Mouse (Mus musculus) stomach, embryonic 16.5 days (tissue): Measurements from ENCODE around the gene Slc25a18. TPM values are rescaled to one million over a fixed set of nuclear protein-coding genes. Genes with fewer than 3 reads are reported as not detected.

Source experiments
- ATAC-seq: fragments of 200-750 bp; cut with Nextera tagmentation; 2 replicates; pipeline ENCODE4 v1.8.0; 2017; ENCODE audit warnings: moderate number of reproducible peaks, moderate TSS enrichment; ENCODE audit not compliant: insufficient read depth, low FRiP score
- H3K27ac ChIP-seq: fragments of 300-500 bp; sonication (generic); 2 replicates; pipeline ENCODE4 v1.5.1; 2014; ENCODE audit warnings: low read length
- H3K27me3 ChIP-seq: fragments of 300-500 bp; sonication (generic); 2 replicates; pipeline ENCODE4 v1.6.1; 2014; ENCODE audit warnings: low read length, control low read depth, mixed read lengths; ENCODE audit not compliant: control insufficient read depth, insufficient read depth
- H3K36me3 ChIP-seq: fragments of 300-500 bp; sonication (generic); 2 replicates; pipeline ENCODE4 v1.6.1; 2014; ENCODE audit warnings: low read length; ENCODE audit not compliant: control insufficient read depth, insufficient read depth
- H3K4me1 ChIP-seq: fragments of 300-500 bp; sonication (generic); 2 replicates; pipeline ENCODE4 v1.6.1; 2014; ENCODE audit warnings: low read length, control low read depth, mixed read lengths; ENCODE audit not compliant: control insufficient read depth, insufficient read depth
- H3K4me2 ChIP-seq: fragments of 300-500 bp; sonication (generic); 2 replicates; pipeline ENCODE4 v1.6.1; 2014; ENCODE audit warnings: low read depth, low read length, mixed read lengths
- H3K4me3 ChIP-seq: fragments of 300-500 bp; sonication (generic); replicated peaks from 2 replicates; pipeline ENCODE4 v1.5.1; 2014; ENCODE audit warnings: mild to moderate bottlenecking, low read length
- H3K9ac ChIP-seq: fragments of 300-500 bp; sonication (generic); 2 replicates; pipeline ENCODE4 v1.6.1; 2014; ENCODE audit warnings: low read length
- H3K9me3 ChIP-seq: fragments of 300-500 bp; sonication (generic); replicated peaks from 2 replicates; pipeline ENCODE4 v1.6.1; 2016; ENCODE audit warnings: low read length, control low read depth; ENCODE audit not compliant: control insufficient read depth
- WGBS: fragments of 180-500 bp; shearing (Covaris S2); extraction: QIAGEN DNeasy Blood & Tissue Kit; methylation state at CpG from one replicate; pipeline ENCODE4 v1.1.7; 2014; 5-methylcytosine and 5-hydroxymethylcytosine counted together
- polyA plus RNA-seq: library from polyadenylated mRNA; unstranded; fragments of >200 nt; fragmentation: Nextera tagmentation; extraction: Ambion mirVana; gene quantifications from 2 replicates; pipeline ENCODE4 v1.2.1, GENCODE M21; 2015

Slc25a18 gene
- polyA plus RNA-seq, 1 experiment from 2014 or later, result 0.09 TPM

GRCm38 (mm10) chr6:120772025-120772424, 1.4 kb upstream of the Slc25a18 start:
- no peak for ATAC-seq
- H3K4me3 ChIP-seq, result no peak overlapping the region
- no peaks in the 10 kb centered on the region for H3K9me3 ChIP-seq
- H3K4me2 ChIP-seq, result no peak overlapping the region
- no peak overlapping the region for H3K27ac ChIP-seq
- no peaks in the 10 kb centered on the region for H3K36me3 ChIP-seq
- no peaks in the 10 kb centered on the region for H3K4me1 ChIP-seq
- no peak overlapping the region for H3K9ac ChIP-seq
- no peaks in the 10 kb centered on the region for H3K27me3 ChIP-seq

GRCm38 (mm10) chr6:120773763-120774162, 385 bp downstream of the Slc25a18 start:
- H3K4me1 ChIP-seq, result no peaks in the 10 kb centered on the region
- no peaks in the 10 kb centered on the region for H3K36me3 ChIP-seq
- ATAC-seq, result no peak
- H3K27ac ChIP-seq, result no peak overlapping the region
- WGBS, result 60% methylated on average over 6 of the region's 6 CpGs
- H3K4me3 ChIP-seq, result no peak overlapping the region
- H3K4me2 ChIP-seq, result no peak overlapping the region
- H3K27me3 ChIP-seq, result no peaks in the 10 kb centered on the region
- H3K9me3 ChIP-seq, result no peaks in the 10 kb centered on the region
- H3K9ac ChIP-seq, result no peak overlapping the region

GRCm38 (mm10) chr6:120776286-120776685, 2.9 kb downstream of the Slc25a18 start:
- H3K4me2 ChIP-seq, result no peak overlapping the region
- H3K9me3 ChIP-seq, result no peaks in the 10 kb centered on the region
- WGBS, result 82% methylated on average over 3 of the region's 3 CpGs
- no peak overlapping the region for H3K4me3 ChIP-seq
- no peaks in the 10 kb centered on the region for H3K27me3 ChIP-seq
- no peak for ATAC-seq
- H3K27ac ChIP-seq, result no peak overlapping the region
- H3K4me1 ChIP-seq, result no peaks in the 10 kb centered on the region
- H3K9ac ChIP-seq, result no peak overlapping the region
- H3K36me3 ChIP-seq, result no peaks in the 10 kb centered on the region

- H3K27me3 ChIP-seq, result no peaks in the 10 kb centered on the region
- H3K9me3 ChIP-seq, result no peaks in the 10 kb centered on the region
- H3K4me3 ChIP-seq, result no peak overlapping the region
- H3K36me3 ChIP-seq, result no peaks in the 10 kb centered on the region
- H3K4me2 ChIP-seq, result no peak overlapping the region
- 60% methylated on average over 9 of the region's 9 CpGs for WGBS
- no peak overlapping the region for H3K27ac ChIP-seq
- no peak; the same call in 1 of the 2 replicates for ATAC-seq
- no peak overlapping the region for H3K9ac ChIP-seq
- H3K4me1 ChIP-seq, result no peaks in the 10 kb centered on the region
Observed at GRCm38 (mm10) chr6:120777533-120777932, 4.2 kb downstream of the Slc25a18 start.

- H3K4me2 ChIP-seq, result no peak overlapping the region
- no peaks in the 10 kb centered on the region for H3K27me3 ChIP-seq
- H3K4me3 ChIP-seq, result no peak overlapping the region
- H3K36me3 ChIP-seq, result no peaks in the 10 kb centered on the region
- H3K27ac ChIP-seq, result no peak overlapping the region
- H3K4me1 ChIP-seq, result no peaks in the 10 kb centered on the region
- H3K9ac ChIP-seq, result no peak overlapping the region
- no peaks in the 10 kb centered on the region for H3K9me3 ChIP-seq
- no peak for ATAC-seq
- WGBS, result 52% methylated on average over 3 of the region's 3 CpGs
Observed at GRCm38 (mm10) chr6:120778226-120778625, 4.8 kb downstream of the Slc25a18 start.

DNA sequence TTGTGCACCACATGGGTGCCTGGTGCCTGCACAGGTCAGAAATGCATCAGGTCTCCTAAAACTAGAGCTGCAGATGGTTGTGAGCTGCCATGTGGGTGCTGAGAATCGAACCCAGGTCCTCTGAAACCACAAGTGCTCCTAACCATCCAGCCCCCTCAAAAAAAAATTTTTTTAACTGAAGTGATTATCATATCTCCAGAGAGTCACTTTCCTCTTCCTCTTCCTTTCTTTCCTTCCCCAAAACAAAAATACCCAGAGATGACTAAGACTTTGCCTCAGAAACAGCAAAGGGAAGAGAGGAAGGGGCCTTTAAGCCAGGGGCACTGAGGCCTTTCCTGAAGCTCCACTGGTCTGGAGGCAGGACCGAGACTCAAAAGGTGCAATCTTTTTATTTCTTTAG, 9.6 kb downstream of the Slc25a18 start:
- no peak overlapping the region for H3K4me2 ChIP-seq
- no peaks in the 10 kb centered on the region for H3K27me3 ChIP-seq
- no peak overlapping the region for H3K27ac ChIP-seq
- no peak overlapping the region for H3K4me3 ChIP-seq
- no peak for ATAC-seq
- no peaks in the 10 kb centered on the region for H3K4me1 ChIP-seq
- no peak overlapping the region for H3K9ac ChIP-seq
- H3K9me3 ChIP-seq, result no peaks in the 10 kb centered on the region
- no peaks in the 10 kb centered on the region for H3K36me3 ChIP-seq
- WGBS, result 82% methylated on average over 2 of the region's 2 CpGs

DNA sequence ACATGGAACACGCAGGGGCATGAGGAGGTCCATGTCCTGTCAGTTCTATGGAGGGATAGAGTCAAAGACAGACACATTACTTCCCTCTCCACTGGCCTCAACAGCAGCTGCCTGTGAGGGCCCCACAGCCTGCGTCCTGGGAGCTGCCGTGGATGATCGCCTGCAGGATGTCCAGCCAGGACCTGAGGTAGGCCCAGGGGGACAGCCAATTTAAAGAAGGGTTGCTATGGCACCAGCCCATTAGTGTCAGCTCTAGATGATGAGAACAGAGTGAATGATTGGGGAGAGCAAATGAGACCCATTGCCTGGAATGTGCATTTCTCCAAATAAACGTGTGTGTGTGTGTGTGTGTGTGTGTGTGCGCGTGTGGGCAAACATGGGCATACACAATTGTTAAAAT, 11.0 kb downstream of the Slc25a18 start:
- Histone ChIP-seq H3K27me3 (no peaks in the 10 kb centered on the region), H3K36me3 (no peaks in the 10 kb centered on the region), H3K4me1 (no peaks in the 10 kb centered on the region), H3K9me3 (no peaks in the 10 kb centered on the region), H3K4me3 (no peak overlapping the region), H3K27ac (no peak overlapping the region), H3K9ac (no peak overlapping the region), H3K4me2 (no peak overlapping the region)
- 62% methylated on average over 7 of the region's 7 CpGs for WGBS
- ATAC-seq, result no peak

DNA sequence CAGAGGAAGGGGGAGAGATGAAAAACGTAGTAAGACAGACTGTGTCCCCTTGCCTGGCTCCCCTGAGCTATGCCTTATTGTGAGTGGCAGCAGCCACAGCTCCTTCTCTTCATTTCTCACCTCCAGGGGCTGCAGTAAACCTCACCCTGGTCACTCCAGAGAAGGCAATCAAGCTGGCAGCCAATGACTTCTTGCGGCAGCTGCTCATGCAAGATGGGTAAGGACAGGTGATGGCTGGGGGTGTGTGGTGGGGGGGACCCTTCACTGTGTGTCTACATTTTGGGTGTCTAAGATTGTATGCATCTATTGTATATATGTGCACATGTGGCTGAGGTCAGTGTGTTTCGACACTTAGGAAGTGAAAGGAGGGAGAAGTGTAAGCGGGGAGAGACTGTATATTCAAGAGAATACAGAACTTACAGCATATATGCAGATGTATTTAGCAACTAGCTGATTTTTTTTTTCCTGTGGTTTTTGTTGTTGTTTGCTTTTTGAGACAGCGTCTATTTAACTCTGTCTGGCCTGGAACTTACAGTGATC, 14.8 kb downstream of the Slc25a18 start:
- no peak for ATAC-seq
- Histone ChIP-seq H3K36me3 (peaks cover 8% of the 10 kb centered on the region; the same call in 1 of the 2 replicates), H3K27me3 (no peaks in the 10 kb centered on the region), H3K9ac (no peak overlapping the region), H3K9me3 (no peaks in the 10 kb centered on the region), H3K4me1 (no peaks in the 10 kb centered on the region), H3K4me3 (no peak overlapping the region), H3K27ac (no peak overlapping the region), H3K4me2 (no peak overlapping the region)
- WGBS, result 72% methylated on average over 5 of the region's 5 CpGs

GRCm38 (mm10) chr6:120788904-120789303, 15.5 kb downstream of the Slc25a18 start:
- 0 out of 2 replicates have a peak, but pooled peaks have one; percentile 16 for ATAC-seq
- Histone ChIP-seq H3K36me3 (peaks cover 13% of the 10 kb centered on the region), H3K27ac (no peak overlapping the region), H3K9me3 (no peaks in the 10 kb centered on the region), H3K9ac (no peak overlapping the region), H3K4me2 (no peak overlapping the region), H3K4me1 (no peaks in the 10 kb centered on the region), H3K27me3 (no peaks in the 10 kb centered on the region), H3K4me3 (no peak overlapping the region)

GRCm38 (mm10) chr6:120790153-120790552, 16.8 kb downstream of the Slc25a18 start:
- Histone ChIP-seq H3K36me3 (peaks cover 18% of the 10 kb centered on the region), H3K4me2 (no peak overlapping the region), H3K4me3 (no peak overlapping the region), H3K27ac (no peak overlapping the region), H3K4me1 (no peaks in the 10 kb centered on the region), H3K27me3 (no peaks in the 10 kb centered on the region), H3K9me3 (no peaks in the 10 kb centered on the region), H3K9ac (no peak overlapping the region)
- 81% methylated on average over 11 of the region's 11 CpGs for WGBS
- ATAC-seq, result peak; percentile 28; the same call in 1 of the 2 replicates
